Mouse (Mus musculus) embryonic fibroblast, embryonic 13.5 days (primary cell): ENCODE data around the gene Rbms3.

Experiments used
- CTCF ChIP-seq: IDR thresholded peaks from 2 replicates; pipeline ENCODE4 v1.5.1; 2011; ENCODE audit warnings: mild to moderate bottlenecking, control low read depth, low read length, moderate library complexity, borderline replicate concordance; ENCODE audit not compliant: insufficient read depth
- POLR2A ChIP-seq: IDR thresholded peaks from 2 replicates; pipeline ENCODE4 v1.6.1; 2011; ENCODE audit warnings: low read depth, mild to moderate bottlenecking, control low read depth, low read length, moderate library complexity

GRCm38 (mm10) chr9:117067703-117068419, 561.9 kb downstream of the Rbms3 start:
- TF ChIP-seq CTCF (no peak), POLR2A (no peak)
